Mouse (Mus musculus) right cerebral cortex, postnatal 10 days (tissue): Measurements from ENCODE around the gene Ubash3b.
A peak's percentile ranks its signal among the peaks of the same experiment; 100 is the strongest.

Source experiments
- DNase-seq, 2 experiments: peaks; one replicate each; pipeline ENCODE4 v3.0.0; 2021; ENCODE audit warnings: low spot score in 2 of 2

Ubash3b gene

GRCm38 (mm10) chr9:41004415-41004814 lies 157.1 kb downstream of the Ubash3b start, which contains the start of gene Crtam:
Crtam (minus strand) TSS chr9:41004628.
- DNase-seq = no peak

GRCm38 (mm10) chr9:40997116-40997779 lies 164.2 kb downstream of the Ubash3b start:
- DNase-seq = no peak

GRCm38 (mm10) chr9:40994075-40994474 lies 167.4 kb downstream of the Ubash3b start:
- DNase-seq = no peak

- no peak for DNase-seq
These were observed 170.0 kb downstream of the Ubash3b start for GRCm38 (mm10) chr9:40991511-40991910.

GRCm38 (mm10) chr9:40989940-40990588 lies 171.4 kb downstream of the Ubash3b start:
- peak; percentile 65 to 81 for DNase-seq

GRCm38 (mm10) chr9:40984313-40984712 lies 177.2 kb downstream of the Ubash3b start:
- DNase-seq = no peak

GRCm38 (mm10) chr9:40983758-40984157 lies 177.7 kb downstream of the Ubash3b start:
- DNase-seq = no peak

GRCm38 (mm10) chr9:40982480-40982879 lies 179.0 kb downstream of the Ubash3b start:
- DNase-seq = peak in 1 of 2 experiments; percentile 61

GRCm38 (mm10) chr9:40974042-40974801 lies 187.3 kb downstream of the Ubash3b start:
- DNase-seq = no peak

GRCm38 (mm10) chr9:40964418-40964714 lies 197.1 kb downstream of the Ubash3b start:
- DNase-seq = no peak

- peak in 1 of 2 experiments; percentile 47 for DNase-seq
These were observed 197.7 kb downstream of the Ubash3b start, which contains the start of gene Jhy for GRCm38 (mm10) chr9:40963586-40964417. Jhy (minus strand) TSS chr9:40964118.

GRCm38 (mm10) chr9:40961401-40961800 lies 200.1 kb downstream of the Ubash3b start:
- no peak for DNase-seq
